Mouse (Mus musculus) heart, postnatal 0 days (tissue): ENCODE results near the gene Dusp19. TPM values are rescaled to one million over a fixed set of nuclear protein-coding genes. Genes with fewer than 3 reads are reported as not detected.

Source experiments
- ATAC-seq: fragments of 200-750 bp; cut with Nextera tagmentation; 2 replicates; pipeline ENCODE4 v1.8.0; 2017; ENCODE audit warnings: low read depth, moderate number of reproducible peaks, moderate library complexity; ENCODE audit not compliant: insufficient read depth
- DNase-seq: peaks from one replicate; pipeline ENCODE4 v3.0.0-alpha.2; 2016; ENCODE audit warnings: low spot score
- H3K27ac ChIP-seq: fragments of 300-500 bp; sonication (generic); 2 replicates; pipeline ENCODE4 v1.5.1; 2014; ENCODE audit warnings: low read depth, mild to moderate bottlenecking
- H3K27me3 ChIP-seq: fragments of 300-500 bp; sonication (generic); 2 replicates; pipeline ENCODE4 v1.6.1; 2014; ENCODE audit warnings: low read length, mixed read lengths; ENCODE audit not compliant: control insufficient read depth, insufficient read depth
- H3K36me3 ChIP-seq: fragments of 300-500 bp; sonication (generic); replicated peaks from 2 replicates; pipeline ENCODE4 v1.6.1; 2014; ENCODE audit warnings: low read length, mixed read lengths; ENCODE audit not compliant: control insufficient read depth, insufficient read depth
- H3K4me1 ChIP-seq: fragments of 300-500 bp; sonication (generic); 2 replicates; pipeline ENCODE4 v1.6.1; 2014; ENCODE audit warnings: antibody characterized with exemption; ENCODE audit not compliant: control insufficient read depth, insufficient read depth
- H3K4me2 ChIP-seq: fragments of 300-500 bp; sonication (generic); 2 replicates; pipeline ENCODE4 v1.6.1; 2014; ENCODE audit warnings: low read depth, mild to moderate bottlenecking, low read length, moderate library complexity
- H3K4me3 ChIP-seq: fragments of 300-500 bp; sonication (generic); 2 replicates; pipeline ENCODE4 v1.5.1; 2014; ENCODE audit warnings: low read depth, low read length
- H3K9ac ChIP-seq: fragments of 300-500 bp; sonication (generic); replicated peaks from 2 replicates; pipeline ENCODE4 v1.6.1; 2014; ENCODE audit warnings: low read depth, low read length, mixed read lengths
- H3K9me3 ChIP-seq: fragments of 300-500 bp; sonication (generic); replicated peaks from 2 replicates; pipeline ENCODE4 v1.6.1; 2016; ENCODE audit warnings: low read length; ENCODE audit not compliant: control insufficient read depth
- CTCF ChIP-seq: IDR thresholded peaks from 2 replicates; pipeline ENCODE4 v1.5.1; 2016; ENCODE audit warnings: antibody characterized with exemption, control low read depth, low read depth
- EP300 ChIP-seq: IDR thresholded peaks from 2 replicates; pipeline ENCODE4 v1.6.1; 2016; ENCODE audit warnings: antibody characterized with exemption, low read depth
- WGBS: fragments of 180-500 bp; shearing (Covaris S2); extraction: QIAGEN DNeasy Blood & Tissue Kit; methylation state at CpG from one replicate; pipeline ENCODE4 v1.1.7; 2014; 5-methylcytosine and 5-hydroxymethylcytosine counted together
- microRNA counts: library from miRNA; unstranded; fragments of <30 nt; microRNA quantifications from one replicate; lab custom pipeline; 2015
- microRNA-seq: library from miRNA; unstranded; fragments of <30 nt; microRNA quantifications from one replicate; pipeline ENCODE4, GENCODE M21; 2016
- polyA plus RNA-seq: library from polyadenylated mRNA; unstranded; fragments of >200 nt; fragmentation: Nextera tagmentation; extraction: Ambion mirVana; gene quantifications from 2 replicates; pipeline ENCODE4 v1.2.1, GENCODE M21; 2015
- total RNA-seq: library from RNA; depleted of rRNA; stranded (reverse); fragments of >200 nt; gene quantifications from 2 replicates; pipeline ENCODE4 v1.2.3, GENCODE M21; 2014; ENCODE audit warnings: low replicate concordance; rRNA removed

The Dusp19 gene
- total and polyA plus RNA-seq, 2 experiments from 2014 or later: 9.1 to 11.0 TPM

DNA sequence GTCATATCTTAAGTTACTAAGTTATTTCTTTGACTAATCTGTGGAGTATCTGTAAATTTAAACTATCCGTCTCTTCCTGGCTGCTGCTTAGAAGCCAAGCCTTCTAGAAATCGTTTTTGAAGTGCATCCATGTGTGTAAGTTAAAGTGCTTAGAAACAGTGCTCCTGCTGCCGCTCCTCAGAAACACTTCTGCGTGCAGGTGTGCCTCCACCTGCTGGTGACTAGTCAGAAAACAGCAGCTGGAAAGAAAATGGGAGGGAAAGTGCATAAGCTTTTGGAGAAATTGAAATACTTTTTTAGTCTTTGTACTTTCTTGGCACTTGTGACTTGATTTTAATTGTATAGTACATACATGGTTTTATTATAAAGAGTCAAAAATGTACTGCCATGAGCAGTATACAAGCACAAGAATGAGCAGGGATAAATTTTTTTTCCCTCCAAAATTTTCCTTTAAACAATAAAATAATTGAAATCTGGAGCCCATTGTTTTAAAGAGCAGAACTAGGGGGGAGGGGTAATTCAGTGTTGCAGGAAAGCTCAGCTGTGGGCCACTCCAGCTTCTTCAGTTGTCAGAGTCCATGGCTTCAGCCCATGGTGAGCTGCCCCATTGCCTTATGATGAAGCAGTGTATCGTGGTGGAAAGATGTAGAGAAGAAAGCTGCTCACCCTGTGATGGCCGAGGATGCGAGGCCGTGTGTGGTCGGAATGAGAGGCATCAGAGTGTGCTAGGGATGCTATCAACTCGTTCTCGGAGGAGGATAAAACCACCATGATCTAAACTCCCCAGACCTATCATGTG, 53.2 kb downstream of the Dusp19 start:
- no peaks in the 10 kb centered on the region for H3K9me3 ChIP-seq
- H3K27me3 ChIP-seq: no peaks in the 10 kb centered on the region
- DNase-seq: no peak
- H3K4me3 ChIP-seq: no peak overlapping the region
- no peak for ATAC-seq
- no peaks in the 10 kb centered on the region for H3K4me1 ChIP-seq
- H3K36me3 ChIP-seq: no peaks in the 10 kb centered on the region
- TF ChIP-seq CTCF: peak; percentile 43
- TF ChIP-seq EP300: no peak
- H3K9ac ChIP-seq: no peak overlapping the region
- H3K27ac ChIP-seq: no peak overlapping the region
- WGBS: 74% methylated on average over 11 of the region's 11 CpGs
- H3K4me2 ChIP-seq: no peak overlapping the region

- TF ChIP-seq EP300: no peak
- TF ChIP-seq CTCF: no peak
- no peak overlapping the region for H3K4me2 ChIP-seq
- no peaks in the 10 kb centered on the region for H3K36me3 ChIP-seq
- H3K9ac ChIP-seq: no peak overlapping the region
- no peak for ATAC-seq
- H3K27me3 ChIP-seq: no peaks in the 10 kb centered on the region
- H3K4me3 ChIP-seq: no peak overlapping the region
- no peak overlapping the region for H3K27ac ChIP-seq
- 63% methylated on average over 8 of the region's 8 CpGs for WGBS
- no peaks in the 10 kb centered on the region for H3K9me3 ChIP-seq
- H3K4me1 ChIP-seq: no peaks in the 10 kb centered on the region
- no peak for DNase-seq
Measured at GRCm38 (mm10) chr2:80678803-80679202, 62.0 kb downstream of the Dusp19 start.

MicroRNAs encoded within 50 kb of the gene (microRNA counts, 519-probe panel; counts per million panel counts)
- microRNA mmu-miR-684 (lab: Ali Mortazavi, UCI): not detected

Small RNA genes lying within 50 kb of the gene (microRNA-seq; reads per million reads assigned to microRNA genes)
- gene Mir684-1: not detected

Other genes starting within 250 kb of the Dusp19 start
- 4.3 and 6.0 TPM in 2 replicates for gene Frzb, start 169.4 kb upstream of the Dusp19 start, total RNA-seq
- 5.0 TPM in 2 replicates for gene Frzb, start 169.4 kb upstream of the Dusp19 start, polyA plus RNA-seq
- 55.2 and 90.0 TPM in 2 replicates for gene Nckap1, start 35.7 kb upstream of the Dusp19 start, total RNA-seq
- 30.4 and 34.5 TPM in 2 replicates for gene Nckap1, start 35.7 kb upstream of the Dusp19 start, polyA plus RNA-seq
- gene Nup35, start 191 bp downstream of the Dusp19 start, total RNA-seq: 7.1 and 15.0 TPM in 2 replicates
- gene Nup35, start 191 bp downstream of the Dusp19 start, polyA plus RNA-seq: 9.1 and 10.7 TPM in 2 replicates